Mouse (Mus musculus) heart, embryonic 12.5 days (tissue): Measurements from ENCODE around the gene Exosc9. TPM values are rescaled to one million over a fixed set of nuclear protein-coding genes. Genes with fewer than 3 reads are reported as not detected.
"Not testable (repeated sequence)": the region's sequence is repeated elsewhere in the genome, so short reads cannot be mapped to it uniquely, and the experiment has no call there.

Experiments
- ATAC-seq: fragments of 200-750 bp; cut with Nextera tagmentation; 2 replicates; pipeline ENCODE4 v1.8.0; 2017; ENCODE audit warnings: moderate TSS enrichment, moderate library complexity; ENCODE audit not compliant: insufficient number of reproducible peaks, low FRiP score
- H3K27ac ChIP-seq: fragments of 300-500 bp; sonication (generic); 2 replicates; pipeline ENCODE4 v1.5.1; 2016; ENCODE audit warnings: mild to moderate bottlenecking, moderate library complexity; ENCODE audit not compliant: poor library complexity, severe bottlenecking
- H3K27me3 ChIP-seq: fragments of 300-500 bp; sonication (generic); replicated peaks from 2 replicates; pipeline ENCODE4 v1.6.1; 2016; ENCODE audit warnings: mild to moderate bottlenecking, moderate library complexity
- H3K36me3 ChIP-seq: fragments of 300-500 bp; sonication (generic); 2 replicates; pipeline ENCODE4 v1.6.1; 2016; ENCODE audit warnings: mild to moderate bottlenecking, moderate library complexity
- H3K4me1 ChIP-seq: fragments of 300-500 bp; sonication (generic); replicated peaks from 2 replicates; pipeline ENCODE4 v1.6.1; 2016; ENCODE audit warnings: mild to moderate bottlenecking
- H3K4me2 ChIP-seq: fragments of 300-500 bp; sonication (generic); 2 replicates; pipeline ENCODE4 v1.6.1; 2016; ENCODE audit warnings: mild to moderate bottlenecking, moderate library complexity
- H3K4me3 ChIP-seq: fragments of 300-500 bp; sonication (generic); 2 replicates; pipeline ENCODE4 v1.5.1; 2016; ENCODE audit warnings: mild to moderate bottlenecking
- H3K9ac ChIP-seq: fragments of 300-500 bp; sonication (generic); 2 replicates; pipeline ENCODE4 v1.6.1; 2016; ENCODE audit warnings: mild to moderate bottlenecking, moderate library complexity
- H3K9me3 ChIP-seq: fragments of 300-500 bp; sonication (generic); replicated peaks from 2 replicates; pipeline ENCODE4 v1.6.1; 2016; ENCODE audit warnings: mild to moderate bottlenecking, moderate library complexity
- WGBS: fragments of 180-500 bp; shearing (Covaris S2); methylation state at CpG from one replicate; pipeline ENCODE4 v1.1.7; 2016; 5-methylcytosine and 5-hydroxymethylcytosine counted together
- polyA plus RNA-seq: library from polyadenylated mRNA; unstranded; fragments of >200 nt; fragmentation: Nextera tagmentation; extraction: Ambion mirVana; gene quantifications from 2 replicates; pipeline ENCODE4 v1.2.1, GENCODE M21; 2016

The Exosc9 gene
- polyA plus RNA-seq, 1 experiment from 2014 or later: 49.5 TPM

DNA sequence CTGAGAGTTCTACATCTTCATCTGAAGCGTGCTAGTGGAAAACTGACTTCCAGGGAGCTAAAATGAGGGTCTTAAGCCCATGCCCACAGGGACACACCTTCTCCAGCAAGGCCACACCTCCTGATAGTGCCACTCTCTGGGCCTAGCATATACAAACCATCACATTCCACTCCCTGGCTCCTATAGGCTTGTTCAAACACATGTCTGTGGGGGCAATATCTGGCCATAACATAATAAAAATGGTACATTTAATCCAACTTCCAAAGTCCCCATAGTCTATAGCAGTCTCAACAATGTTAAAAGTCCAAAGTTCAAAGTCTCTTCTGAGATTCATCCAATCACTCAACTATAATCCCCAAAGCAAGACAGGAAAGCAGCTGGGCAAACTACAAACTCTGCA, 5.2 kb downstream of the Exosc9 start:
- Histone ChIP-seq H3K4me2 (no peak overlapping the region), H3K9me3 (no peaks in the 10 kb centered on the region), H3K4me1 (0 out of 2 replicates have a peak, but pooled peaks cover 3% of the 10 kb centered on the region), H3K27me3 (no peaks in the 10 kb centered on the region), H3K9ac (no peak overlapping the region), H3K4me3 (no peak overlapping the region), H3K36me3 (peaks cover 70% of the 10 kb centered on the region), H3K27ac (no peak overlapping the region)
- 100% methylated on average over 1 of the region's 1 CpGs for WGBS
- ATAC-seq: no peak

DNA sequence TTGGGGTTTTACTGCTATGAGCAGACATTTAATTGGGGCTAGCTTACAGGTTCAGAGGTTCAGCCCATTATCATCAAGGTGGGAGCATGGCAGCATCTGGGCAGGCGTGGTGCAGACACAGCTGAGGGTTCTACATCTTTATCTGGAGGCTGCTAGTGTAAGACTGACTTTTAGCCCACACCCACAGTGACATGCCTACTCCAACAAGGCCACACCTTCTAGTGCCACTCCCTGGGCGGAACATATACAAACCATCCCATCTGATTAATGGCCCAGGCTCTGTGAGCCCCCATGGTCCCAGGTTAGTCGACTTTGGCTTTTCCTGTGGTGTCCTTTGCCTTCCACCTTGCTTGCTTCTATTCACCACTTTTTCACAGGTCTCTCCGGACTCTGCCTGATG, 7.2 kb downstream of the Exosc9 start:
- no peak overlapping the region for H3K27ac ChIP-seq
- H3K9ac ChIP-seq: no peak overlapping the region
- no peak overlapping the region for H3K4me3 ChIP-seq
- H3K36me3 ChIP-seq: peaks cover 79% of the 10 kb centered on the region
- no peaks in the 10 kb centered on the region for H3K4me1 ChIP-seq
- ATAC-seq: no peak
- H3K4me2 ChIP-seq: no peak overlapping the region
- WGBS: 76% methylated on average over 4 of the region's 4 CpGs
- no peaks in the 10 kb centered on the region for H3K9me3 ChIP-seq
- H3K27me3 ChIP-seq: no peaks in the 10 kb centered on the region

DNA sequence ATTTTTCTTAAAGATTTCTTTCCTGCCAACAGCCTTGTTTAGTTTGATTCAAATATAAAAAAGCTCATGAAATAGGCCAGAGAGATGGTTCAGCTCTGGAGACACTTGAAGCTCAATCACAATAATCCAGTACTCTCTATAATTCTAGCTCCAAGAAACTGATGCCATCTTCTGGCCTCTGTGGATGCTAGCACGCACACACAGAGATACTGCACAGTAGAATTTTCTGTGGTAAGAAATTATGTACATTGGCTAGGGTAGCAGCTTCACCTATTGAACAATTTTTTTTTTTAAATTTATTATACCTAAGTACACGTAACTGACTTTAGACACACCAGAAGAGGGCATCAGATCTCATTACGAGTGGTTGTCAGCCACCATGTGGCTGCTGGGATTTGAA, 11.3 kb downstream of the Exosc9 start:
- Histone ChIP-seq H3K9me3 (no peaks in the 10 kb centered on the region), H3K4me3 (no peak overlapping the region), H3K4me2 (no peak overlapping the region), H3K27ac (no peak overlapping the region), H3K4me1 (no peaks in the 10 kb centered on the region), H3K36me3 (peaks cover 79% of the 10 kb centered on the region), H3K27me3 (no peaks in the 10 kb centered on the region), H3K9ac (no peak overlapping the region)
- ATAC-seq: no peak
- 97% methylated on average over 3 of the region's 3 CpGs for WGBS

DNA sequence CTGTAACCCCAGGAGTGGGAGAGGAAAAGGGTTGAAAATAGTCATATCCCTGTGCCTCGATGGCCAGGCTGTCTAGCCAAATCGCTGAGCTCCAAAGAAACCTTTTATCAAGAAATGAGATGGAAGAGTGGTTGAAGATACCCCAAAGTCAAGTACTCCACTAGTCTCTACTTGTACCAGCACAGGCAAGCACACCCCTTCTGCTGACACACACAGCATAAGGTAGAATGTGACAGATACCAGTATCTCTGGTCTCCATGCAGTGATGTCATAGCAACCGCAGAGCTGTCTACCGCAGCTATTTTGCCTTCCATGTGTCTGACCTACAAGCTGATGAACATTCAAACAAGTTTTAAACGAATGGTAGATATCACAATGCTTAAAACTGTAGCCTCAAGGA, 17.4 kb downstream of the Exosc9 start:
- H3K36me3 ChIP-seq: peaks cover 41% of the 10 kb centered on the region
- peak overlapping the region; percentile 98 for H3K4me3 ChIP-seq
- H3K9me3 ChIP-seq: no peaks in the 10 kb centered on the region
- H3K4me2 ChIP-seq: peak overlapping the region; percentile 95
- ATAC-seq: no peak
- peak overlapping the region; percentile 57 for H3K9ac ChIP-seq
- no peak overlapping the region for H3K27ac ChIP-seq
- H3K27me3 ChIP-seq: no peaks in the 10 kb centered on the region
- 62% methylated on average over 5 of the region's 5 CpGs for WGBS
- peaks cover 20% of the 10 kb centered on the region for H3K4me1 ChIP-seq

DNA sequence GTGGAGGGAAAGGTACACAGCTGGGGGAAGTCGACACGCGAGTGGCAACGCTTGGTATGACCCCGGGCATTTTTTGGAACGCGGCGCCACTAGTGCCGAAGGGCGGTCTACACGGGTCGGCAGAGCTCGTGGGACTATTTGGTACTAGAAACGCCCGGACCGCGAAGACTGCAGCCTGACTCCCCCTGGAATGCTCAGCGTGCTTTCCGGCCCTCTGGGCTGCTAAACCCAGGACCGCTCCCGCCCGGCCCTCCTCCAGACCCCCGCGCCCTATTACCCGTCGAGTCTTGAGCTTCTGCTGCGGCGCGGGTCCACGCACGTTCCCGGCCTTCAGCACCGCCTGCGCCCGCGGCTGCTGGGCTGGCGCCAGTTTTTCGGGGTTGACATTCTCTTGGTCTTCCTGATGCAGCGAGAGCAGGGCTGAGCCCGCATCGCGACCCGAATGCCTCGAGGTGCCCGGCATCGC, 19.0 kb downstream of the Exosc9 start:
- Histone ChIP-seq H3K27ac (peak overlapping the region; percentile 86), H3K27me3 (no peaks in the 10 kb centered on the region), H3K4me2 (peak overlapping the region; percentile 95), H3K9me3 (no peaks in the 10 kb centered on the region), H3K4me1 (peaks cover 20% of the 10 kb centered on the region), H3K4me3 (peak overlapping the region; percentile 98), H3K36me3 (peaks cover 29% of the 10 kb centered on the region), H3K9ac (peak overlapping the region; percentile 95)
- WGBS: under 1% methylated on average over 44 of the region's 46 CpGs
- peak; percentile 20; the same call in 1 of the 2 replicates for ATAC-seq

DNA sequence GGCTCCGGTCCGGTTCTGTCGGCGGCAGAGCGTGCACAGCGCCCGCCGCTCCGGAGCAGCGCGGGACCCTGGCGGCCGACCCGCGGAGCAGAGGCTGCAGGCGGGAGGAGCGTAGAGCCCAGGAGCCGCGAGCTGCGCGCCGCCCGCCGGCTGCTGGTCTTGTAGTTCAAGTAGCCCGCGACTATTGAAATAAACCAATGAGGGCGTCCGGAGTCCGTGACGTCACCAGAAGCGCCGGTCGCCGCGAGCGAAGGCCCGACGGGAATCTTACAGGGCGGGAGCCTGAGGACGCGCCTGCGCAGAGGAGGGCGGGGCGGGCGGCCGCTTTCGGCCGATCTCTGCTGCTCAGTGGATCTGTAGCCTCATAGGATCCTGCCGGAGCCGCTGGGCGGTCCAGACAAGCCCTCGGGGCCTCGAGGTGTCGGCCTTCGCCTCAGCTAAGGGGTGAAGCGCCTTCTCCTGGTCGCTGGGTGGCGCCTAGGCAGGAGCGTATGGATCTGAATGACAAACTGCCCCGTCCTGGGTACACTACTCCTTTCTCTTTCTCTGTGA, 19.5 kb downstream of the Exosc9 start, which contains the start of gene Ccna2:
Ccna2 (minus strand) TSS at position 324 of the 552 bp plus-strand sequence.
- Histone ChIP-seq H3K27me3 (no peaks in the 10 kb centered on the region), H3K4me3 (peak within 1 kb of the TSS; percentile 98), H3K9me3 (no peaks in the 10 kb centered on the region), H3K27ac (peak within 1 kb of the TSS; percentile 86), H3K4me2 (peak within 1 kb of the TSS; percentile 95), H3K9ac (peak within 1 kb of the TSS; percentile 95), H3K36me3 (peaks cover 24% of the 10 kb centered on the region), H3K4me1 (peaks cover 20% of the 10 kb centered on the region)
- peak; percentile 100 for ATAC-seq
- under 1% methylated on average over 57 of the region's 60 CpGs for WGBS

DNA sequence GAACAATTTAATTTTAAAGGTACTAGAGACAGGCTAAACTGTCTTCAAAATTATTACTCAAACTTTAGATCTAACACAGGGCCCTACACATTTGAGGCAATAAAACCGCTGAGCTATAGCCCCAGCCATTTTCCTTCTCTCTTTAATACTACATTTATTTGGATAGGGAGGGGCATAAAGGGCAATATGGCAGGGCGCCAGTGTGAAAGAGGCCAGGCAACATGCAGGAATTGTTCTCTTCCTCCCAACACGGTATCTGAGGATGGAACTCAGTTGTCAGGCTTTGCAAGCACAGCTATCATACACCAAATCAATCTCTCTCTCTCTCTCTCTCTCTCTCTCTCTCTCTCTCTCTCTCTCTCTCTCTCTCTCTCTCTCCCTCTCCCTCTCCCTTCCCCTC, 46.4 kb downstream of the Exosc9 start:
- H3K27me3 ChIP-seq: no peaks in the 10 kb centered on the region
- 74% methylated on average over 3 of the region's 3 CpGs for WGBS
- no peak overlapping the region for H3K9ac ChIP-seq
- H3K4me3 ChIP-seq: no peak overlapping the region
- H3K4me2 ChIP-seq: no peak overlapping the region
- no peaks in the 10 kb centered on the region for H3K9me3 ChIP-seq
- H3K36me3 ChIP-seq: 0 out of 2 replicates have a peak, but pooled peaks cover 2% of the 10 kb centered on the region
- no peak for ATAC-seq
- H3K27ac ChIP-seq: no peak overlapping the region
- no peaks in the 10 kb centered on the region for H3K4me1 ChIP-seq

DNA sequence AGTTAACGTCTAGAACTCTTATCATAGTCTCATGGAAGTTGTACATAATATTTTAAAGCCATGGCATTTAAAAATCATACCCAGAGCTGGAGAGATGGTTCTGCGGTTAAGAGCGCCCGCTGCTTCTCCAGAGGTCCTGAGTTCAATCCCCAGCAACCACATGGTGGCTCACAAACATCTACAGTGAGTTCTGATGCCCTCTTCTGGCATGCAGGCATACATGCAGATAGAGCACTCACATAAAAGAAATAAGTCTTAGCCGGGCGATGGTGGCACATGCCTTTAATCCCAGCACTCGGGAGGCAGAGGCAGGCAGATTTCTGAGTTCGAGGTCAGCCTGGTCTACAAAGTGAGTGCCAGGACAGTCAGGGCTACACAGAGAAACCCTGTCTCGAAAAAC, 47.4 kb downstream of the Exosc9 start:
- not testable (repeated sequence) for H3K9ac ChIP-seq, H3K9me3 ChIP-seq, H3K36me3 ChIP-seq, H3K27me3 ChIP-seq, H3K4me3 ChIP-seq, ATAC-seq, H3K4me1 ChIP-seq, H3K4me2 ChIP-seq, H3K27ac ChIP-seq
- 81% methylated on average over 9 of the region's 9 CpGs for WGBS

DNA sequence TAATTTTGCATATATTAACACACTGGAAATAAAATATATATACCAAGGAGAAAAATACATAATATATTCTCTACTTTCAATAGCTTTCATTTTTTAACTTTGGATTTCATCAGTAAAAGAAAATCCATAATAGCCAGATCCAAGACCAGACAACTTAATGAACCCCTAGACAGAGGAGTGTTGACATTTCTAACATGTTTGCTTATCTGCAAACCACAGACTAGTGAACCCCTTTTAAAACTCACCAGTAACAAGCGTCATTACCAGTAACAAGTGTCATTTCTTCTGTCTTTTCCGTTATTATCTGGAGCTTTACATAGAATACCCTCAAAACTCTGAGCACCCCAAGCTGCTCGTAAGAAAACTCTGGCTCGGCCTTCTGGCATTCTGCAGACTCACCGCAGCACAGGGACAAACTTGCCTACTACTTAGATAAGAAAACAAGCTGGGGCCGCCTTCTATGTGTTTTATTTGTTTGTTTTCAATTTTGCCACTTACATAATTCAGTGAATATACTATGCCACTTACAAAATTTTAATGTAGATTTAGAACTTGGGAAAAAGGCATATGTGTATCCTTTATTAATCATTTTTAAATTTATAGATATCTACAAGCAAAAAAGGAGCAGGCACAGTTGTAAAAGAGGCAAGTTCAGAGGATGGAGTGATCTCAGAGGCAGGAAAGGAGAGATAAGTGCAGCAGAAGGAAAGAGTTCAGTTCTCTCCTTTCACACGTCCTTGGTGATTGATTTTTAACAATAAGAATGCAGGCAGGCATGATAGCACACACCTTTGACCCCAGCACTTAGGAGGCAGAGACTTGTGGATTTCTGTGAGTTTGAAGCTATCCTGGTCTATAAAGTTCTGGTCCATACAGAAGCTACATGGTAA, 53.7 kb downstream of the Exosc9 start:
- Histone ChIP-seq H3K36me3 (no peaks in the 10 kb centered on the region), H3K27me3 (no peaks in the 10 kb centered on the region), H3K4me2 (no peak overlapping the region), H3K4me1 (no peaks in the 10 kb centered on the region), H3K27ac (no peak overlapping the region), H3K9me3 (no peaks in the 10 kb centered on the region), H3K4me3 (no peak overlapping the region), H3K9ac (no peak overlapping the region)
- peak; percentile 72; the same call in 1 of the 2 replicates for ATAC-seq
- 35% methylated on average over 7 of the region's 7 CpGs for WGBS

DNA sequence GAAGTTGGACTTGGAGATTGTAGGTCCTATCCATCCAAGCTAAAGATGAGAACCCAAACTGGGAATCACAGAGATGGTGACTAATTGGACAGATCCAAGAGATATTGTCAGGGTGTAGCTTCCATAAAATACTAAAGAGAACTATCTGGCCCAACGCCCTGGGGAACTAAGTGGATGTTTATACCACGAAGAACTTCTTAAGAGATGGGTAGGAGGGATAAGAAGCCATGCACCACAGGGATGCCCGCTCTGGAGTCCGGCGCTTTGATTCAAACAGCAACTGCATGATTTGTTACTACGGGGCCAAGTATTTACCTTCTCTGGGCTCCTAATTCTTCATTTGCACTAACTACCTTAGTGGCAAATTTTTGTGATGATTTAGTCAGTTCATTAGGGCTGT, 60.3 kb downstream of the Exosc9 start:
- Histone ChIP-seq H3K4me2 (peak overlapping the region; percentile 67), H3K9ac (peak overlapping the region; percentile 75), H3K36me3 (no peaks in the 10 kb centered on the region), H3K9me3 (no peaks in the 10 kb centered on the region), H3K27me3 (no peaks in the 10 kb centered on the region), H3K4me1 (peaks cover 5% of the 10 kb centered on the region; the same call in 1 of the 2 replicates), H3K27ac (no peak overlapping the region), H3K4me3 (peak overlapping the region; percentile 60)
- no peak; the same call in 1 of the 2 replicates for ATAC-seq
- 7% methylated on average over 6 of the region's 6 CpGs for WGBS

DNA sequence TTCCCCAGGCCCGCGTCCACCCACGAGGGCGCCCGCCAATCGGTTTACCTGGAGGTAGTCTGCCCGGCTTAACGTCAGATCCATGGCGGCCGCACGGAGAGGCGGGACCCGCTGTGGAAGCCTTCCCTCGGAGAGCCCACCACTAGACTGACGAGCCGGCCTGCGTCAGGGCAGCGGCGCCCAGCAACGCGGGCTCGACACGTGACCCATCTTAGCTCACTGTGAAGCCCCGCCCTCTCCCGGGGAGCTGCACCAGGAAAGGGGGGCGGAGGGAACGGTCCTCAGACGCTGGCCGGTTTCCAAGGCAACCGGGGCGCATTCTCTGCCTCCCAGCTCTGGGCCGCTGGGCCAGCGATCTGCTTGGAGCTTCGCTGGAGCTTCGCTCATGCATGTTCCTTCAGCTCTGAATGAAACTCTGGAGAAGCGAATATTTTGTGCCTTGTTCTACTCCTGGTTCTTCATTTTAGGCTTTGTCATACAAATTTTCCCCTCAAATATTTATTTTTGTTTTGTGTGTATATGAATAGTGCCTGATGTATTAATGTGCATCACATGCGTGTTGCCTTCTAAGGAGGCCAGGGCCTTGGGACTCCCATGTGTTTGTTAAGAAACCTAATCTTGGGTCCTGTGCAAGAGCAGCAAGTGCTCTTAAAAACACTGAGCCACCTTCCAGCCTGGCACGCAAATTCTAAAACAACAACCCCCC, 60.9 kb downstream of the Exosc9 start, which contains the start of gene Bbs7:
Bbs7 (minus strand) TSS at position 276 of the 706 bp plus-strand sequence.
- no peaks in the 10 kb centered on the region for H3K36me3 ChIP-seq
- H3K4me1 ChIP-seq: peaks cover 5% of the 10 kb centered on the region; the same call in 1 of the 2 replicates
- no peaks in the 10 kb centered on the region for H3K9me3 ChIP-seq
- H3K27me3 ChIP-seq: no peaks in the 10 kb centered on the region
- peak within 1 kb of the TSS; percentile 75 for H3K9ac ChIP-seq
- H3K4me3 ChIP-seq: peak within 1 kb of the TSS; percentile 60
- WGBS: 5% methylated on average over 38 of the region's 38 CpGs
- peak; percentile 100 for ATAC-seq
- peak within 1 kb of the TSS; percentile 67 for H3K4me2 ChIP-seq
- no peak within 1 kb of the TSS for H3K27ac ChIP-seq
